Mouse (Mus musculus) midbrain, postnatal 0 days (tissue): Measurements from ENCODE around the gene Rita1. TPM values are rescaled to one million over a fixed set of nuclear protein-coding genes. Genes with fewer than 3 reads are reported as not detected.
A peak's percentile ranks its signal among the peaks of the same experiment; 100 is the strongest.

Source experiments
- ATAC-seq: fragments of 200-750 bp; cut with Nextera tagmentation; 2 replicates; pipeline ENCODE4 v1.8.0; 2017; ENCODE audit warnings: moderate number of reproducible peaks, mild to moderate bottlenecking, moderate TSS enrichment, moderate library complexity; ENCODE audit not compliant: low FRiP score
- DNase-seq: peaks from one replicate; pipeline ENCODE4 v3.0.0-alpha.2; 2015; ENCODE audit warnings: low spot score
- H3K27ac ChIP-seq: fragments of 300-500 bp; sonication (generic); 2 replicates; pipeline ENCODE4 v1.5.1; 2014; ENCODE audit warnings: low read depth, mild to moderate bottlenecking, low read length, mixed read lengths
- H3K27me3 ChIP-seq: fragments of 300-500 bp; sonication (generic); 2 replicates; pipeline ENCODE4 v1.6.1; 2014; ENCODE audit warnings: low read length, control low read depth, mixed read lengths; ENCODE audit not compliant: insufficient read depth
- H3K36me3 ChIP-seq: fragments of 300-500 bp; sonication (generic); 2 replicates; pipeline ENCODE4 v1.6.1; 2014; ENCODE audit warnings: low read length, control low read depth, mixed read lengths; ENCODE audit not compliant: insufficient read depth
- H3K4me1 ChIP-seq: fragments of 300-500 bp; sonication (generic); 2 replicates; pipeline ENCODE4 v1.6.1; 2014; ENCODE audit warnings: mild to moderate bottlenecking, control low read depth, antibody characterized with exemption, low read length, mixed read lengths; ENCODE audit not compliant: insufficient read depth
- H3K4me2 ChIP-seq: fragments of 300-500 bp; sonication (generic); 2 replicates; pipeline ENCODE4 v1.6.1; 2014; ENCODE audit warnings: low read depth, mild to moderate bottlenecking, low read length, mixed read lengths; ENCODE audit not compliant: poor library complexity, severe bottlenecking
- H3K4me3 ChIP-seq: fragments of 300-500 bp; sonication (generic); 2 replicates; pipeline ENCODE4 v1.5.1; 2014; ENCODE audit warnings: low read depth, mild to moderate bottlenecking, low read length, moderate library complexity
- H3K9ac ChIP-seq: fragments of 300-500 bp; sonication (generic); replicated peaks from 2 replicates; pipeline ENCODE4 v1.6.1; 2014; ENCODE audit warnings: mild to moderate bottlenecking, low read length, moderate library complexity, mixed read lengths; ENCODE audit not compliant: poor library complexity, severe bottlenecking
- H3K9me3 ChIP-seq: fragments of 300-500 bp; sonication (generic); 2 replicates; pipeline ENCODE4 v1.6.1; 2016; ENCODE audit warnings: low read length, control low read depth
- CTCF ChIP-seq: IDR thresholded peaks from 2 replicates; pipeline ENCODE4 v1.5.1; 2016; ENCODE audit warnings: antibody characterized with exemption, mild to moderate bottlenecking
- WGBS: fragments of 180-500 bp; shearing (Covaris S2); extraction: QIAGEN DNeasy Blood & Tissue Kit; methylation state at CpG from one replicate; pipeline ENCODE4 v1.1.7; 2014; 5-methylcytosine and 5-hydroxymethylcytosine counted together
- polyA plus RNA-seq: library from polyadenylated mRNA; unstranded; fragments of >200 nt; fragmentation: Nextera tagmentation; extraction: Ambion mirVana; gene quantifications from 2 replicates; pipeline ENCODE4 v1.2.1, GENCODE M21; 2015
- total RNA-seq: library from RNA; depleted of rRNA; stranded (reverse); fragments of >200 nt; gene quantifications from 2 replicates; pipeline ENCODE4 v1.2.3, GENCODE M21; 2014

Gene Rita1
- total and polyA plus RNA-seq, 2 experiments from 2014 or later, result 31.4 to 43.6 TPM

DNA sequence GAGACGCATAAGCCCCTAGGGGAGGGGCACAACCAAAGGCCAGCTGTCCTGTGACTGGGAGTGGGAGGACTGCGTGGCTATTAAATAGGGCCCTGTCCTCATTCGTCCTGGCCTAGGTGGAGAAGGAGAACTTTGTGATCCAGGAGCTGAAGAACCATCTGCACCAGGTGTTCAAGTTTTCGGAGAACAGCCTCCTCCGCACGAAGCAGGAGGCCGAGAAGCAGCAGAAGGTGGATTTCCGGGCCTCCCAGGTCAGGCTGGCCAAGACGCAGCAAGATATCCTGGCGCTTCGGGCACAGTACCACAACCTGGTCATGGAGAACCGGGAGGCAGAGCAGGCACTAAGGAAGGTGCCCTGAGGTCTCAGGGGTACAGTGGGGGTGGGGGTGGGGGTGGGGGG is 10.2 kb downstream of the Rita1 start:
- WGBS, result 95% methylated on average over 12 of the region's 12 CpGs
- Histone ChIP-seq H3K4me3 (no peak overlapping the region), H3K4me2 (no peak overlapping the region), H3K27me3 (no peaks in the 10 kb centered on the region), H3K9ac (no peak overlapping the region), H3K4me1 (no peaks in the 10 kb centered on the region), H3K9me3 (no peaks in the 10 kb centered on the region), H3K27ac (no peak overlapping the region), H3K36me3 (no peaks in the 10 kb centered on the region)
- TF ChIP-seq CTCF, result no peak
- no peak for DNase-seq
- no peak for ATAC-seq

DNA sequence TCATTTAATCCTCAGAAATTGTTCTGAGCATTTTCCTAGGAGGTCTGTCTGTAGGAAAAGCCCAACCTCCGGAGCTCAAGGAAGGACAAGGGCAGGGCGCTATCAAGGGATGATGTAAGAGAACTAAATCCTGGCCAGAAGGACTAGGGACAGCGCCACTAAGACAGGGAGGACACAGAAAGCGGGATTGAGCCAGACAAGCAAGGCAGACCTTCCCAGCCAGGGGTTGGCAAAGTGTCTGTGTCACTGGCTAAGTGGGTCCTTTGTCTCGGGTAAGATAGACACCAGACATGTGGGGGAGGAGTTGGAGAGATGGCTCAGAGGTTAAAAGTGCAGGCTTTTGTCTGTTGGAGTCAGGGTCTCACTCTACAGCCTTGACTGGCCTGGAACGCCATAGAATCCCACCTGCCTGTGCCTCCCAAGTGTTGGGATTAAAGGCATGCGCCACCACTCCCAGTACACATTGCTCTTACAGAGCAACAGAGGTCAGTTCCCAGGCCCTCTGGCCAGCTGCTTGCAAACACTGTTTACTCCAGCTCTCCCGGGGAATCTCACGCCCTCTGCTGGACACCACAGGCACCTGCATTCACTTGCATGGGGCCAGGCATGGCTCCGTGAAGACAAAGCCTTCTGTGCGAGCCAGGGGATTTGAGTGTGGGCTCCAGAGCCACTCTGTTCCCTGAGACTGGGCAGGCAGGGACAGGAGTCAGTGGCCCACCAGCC is 11.3 kb downstream of the Rita1 start:
- ATAC-seq (no peak), DNase-seq (no peak)
- Histone ChIP-seq H3K27ac (no peak overlapping the region), H3K9ac (no peak overlapping the region), H3K9me3 (no peaks in the 10 kb centered on the region), H3K27me3 (no peaks in the 10 kb centered on the region), H3K4me2 (no peak overlapping the region), H3K4me1 (no peaks in the 10 kb centered on the region), H3K4me3 (no peak overlapping the region), H3K36me3 (no peaks in the 10 kb centered on the region)
- TF ChIP-seq CTCF, result peak; percentile 64
- 61% methylated on average over 11 of the region's 11 CpGs for whole genome bisulfite sequencing

DNA sequence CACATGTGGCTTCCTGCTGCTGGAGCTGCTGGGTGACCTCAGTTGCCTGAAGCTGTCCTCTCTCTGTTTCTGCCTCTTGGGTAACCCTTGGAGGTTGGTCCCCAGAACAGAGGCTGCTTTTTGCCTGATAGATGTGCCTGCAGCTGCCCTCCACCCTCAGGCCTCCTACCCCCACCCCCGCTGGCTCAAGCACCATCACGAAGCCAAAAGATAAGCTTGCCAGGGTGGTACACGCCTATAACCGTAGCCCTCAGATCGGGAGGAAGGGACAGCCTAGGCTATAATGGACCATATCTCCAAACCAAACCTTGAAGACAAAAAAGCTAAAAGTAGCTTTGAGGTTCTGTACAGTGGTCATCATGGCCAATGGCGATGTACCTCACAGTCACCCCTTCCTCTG is 12.8 kb downstream of the Rita1 start:
- DNase-seq (no peak), ATAC-seq (no peak)
- no peak for TF ChIP-seq CTCF
- Histone ChIP-seq H3K9ac (no peak overlapping the region), H3K9me3 (no peaks in the 10 kb centered on the region), H3K36me3 (no peaks in the 10 kb centered on the region), H3K27me3 (no peaks in the 10 kb centered on the region), H3K4me3 (no peak overlapping the region), H3K4me1 (no peaks in the 10 kb centered on the region), H3K27ac (no peak overlapping the region), H3K4me2 (no peak overlapping the region)
- WGBS, result 93% methylated on average over 6 of the region's 6 CpGs

DNA sequence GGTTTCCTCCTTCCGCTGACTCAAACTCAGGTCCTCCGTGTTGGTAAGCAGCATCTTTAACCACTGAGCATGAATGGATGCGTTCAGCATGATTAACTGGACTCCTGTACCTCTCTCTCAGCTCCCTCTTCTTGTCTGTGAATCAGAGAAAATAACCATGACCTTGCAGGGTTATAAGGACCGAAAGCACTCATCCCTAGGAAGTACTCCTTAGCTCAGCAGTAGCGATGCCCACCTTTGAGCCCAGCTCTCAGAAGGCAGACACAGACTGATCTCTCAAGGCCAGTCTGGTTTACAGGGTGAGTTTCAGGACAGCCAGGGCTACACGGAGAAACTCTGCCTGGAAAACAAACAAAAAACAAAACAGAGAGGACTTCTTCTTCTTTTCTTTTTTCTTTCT is 17.9 kb downstream of the Rita1 start:
- 87% methylated on average over 6 of the region's 6 CpGs for WGBS
- Histone ChIP-seq H3K9ac (no peak overlapping the region), H3K4me1 (no peaks in the 10 kb centered on the region), H3K27ac (no peak overlapping the region), H3K27me3 (no peaks in the 10 kb centered on the region), H3K4me2 (no peak overlapping the region), H3K36me3 (no peaks in the 10 kb centered on the region), H3K9me3 (no peaks in the 10 kb centered on the region), H3K4me3 (no peak overlapping the region)
- TF ChIP-seq CTCF, result no peak
- DNase-seq (no peak), ATAC-seq (no peak)

DNA sequence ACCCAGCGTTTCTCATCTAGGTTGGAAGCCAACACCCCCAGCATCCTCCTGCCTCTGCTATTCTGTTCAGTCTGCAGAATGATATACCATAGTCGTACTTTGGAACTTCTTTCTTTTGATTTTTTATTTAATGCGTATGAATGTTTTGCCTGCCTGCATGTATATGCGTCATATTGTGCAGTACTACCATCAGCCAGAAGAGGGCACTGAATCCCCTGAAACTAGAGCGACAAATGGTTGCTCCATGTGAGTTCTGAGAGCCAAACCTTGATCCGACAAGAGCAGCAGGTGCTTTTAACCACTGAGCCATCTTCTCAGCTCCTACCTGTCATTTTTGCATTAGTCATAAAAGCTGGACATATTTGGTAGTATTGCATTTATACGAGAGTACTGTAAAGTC is 20.2 kb downstream of the Rita1 start:
- H3K36me3 ChIP-seq, result no peaks in the 10 kb centered on the region
- no peak for ATAC-seq
- H3K9ac ChIP-seq, result no peak overlapping the region
- no peak for DNase-seq
- H3K4me1 ChIP-seq, result no peaks in the 10 kb centered on the region
- H3K4me2 ChIP-seq, result no peak overlapping the region
- no peak overlapping the region for H3K27ac ChIP-seq
- WGBS, result 75% methylated on average over 7 of the region's 7 CpGs
- H3K9me3 ChIP-seq, result no peaks in the 10 kb centered on the region
- peak; percentile 66 for TF ChIP-seq CTCF
- H3K27me3 ChIP-seq, result no peaks in the 10 kb centered on the region
- no peak overlapping the region for H3K4me3 ChIP-seq

DNA sequence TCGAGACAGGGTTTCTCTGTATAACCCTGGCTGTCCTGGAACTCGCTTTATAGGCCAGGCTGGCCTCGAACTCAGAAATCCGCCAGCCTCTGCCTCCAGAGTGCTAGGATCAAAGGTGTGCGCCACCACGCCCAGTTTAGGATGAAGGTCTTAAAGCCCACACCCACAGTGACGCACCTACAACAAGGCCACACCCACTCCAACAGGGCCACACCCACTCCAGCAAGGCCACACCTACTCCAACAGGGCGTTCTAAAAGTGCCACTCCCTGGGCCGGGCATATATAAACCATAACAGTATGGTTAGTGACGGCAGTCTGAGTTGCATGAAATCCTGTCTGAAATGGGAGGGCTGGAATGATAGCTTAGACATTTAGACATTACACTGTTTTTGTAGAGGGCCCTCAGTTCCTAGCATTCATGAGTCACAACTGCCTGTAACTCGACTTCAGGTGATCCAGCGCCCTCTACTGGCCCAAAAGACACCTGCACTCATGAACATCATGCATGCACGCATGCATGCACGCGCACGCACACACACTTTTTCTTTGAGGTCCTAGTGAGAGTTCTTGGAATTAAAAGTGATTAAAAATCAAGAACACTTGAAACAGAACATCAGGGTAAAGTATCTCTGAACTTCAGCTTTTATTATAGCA is 21.9 kb downstream of the Rita1 start:
- ATAC-seq (no peak), DNase-seq (no peak)
- H3K9me3 ChIP-seq, result no peaks in the 10 kb centered on the region
- no peak overlapping the region for H3K9ac ChIP-seq
- WGBS, result 78% methylated on average over 16 of the region's 16 CpGs
- H3K4me2 ChIP-seq, result no peak overlapping the region
- H3K4me1 ChIP-seq, result no peaks in the 10 kb centered on the region
- H3K4me3 ChIP-seq, result no peak overlapping the region
- H3K27me3 ChIP-seq, result no peaks in the 10 kb centered on the region
- no peak overlapping the region for H3K27ac ChIP-seq
- peak; percentile 64 for TF ChIP-seq CTCF
- H3K36me3 ChIP-seq, result no peaks in the 10 kb centered on the region
